Mouse (Mus musculus) heart, postnatal 10 days (tissue): Measurements from ENCODE around the gene Larp1b. TPM values are rescaled to one million over a fixed set of nuclear protein-coding genes. Genes with fewer than 3 reads are reported as not detected.

Experiments used
- DNase-seq, 2 experiments: peaks; one replicate each; pipeline ENCODE4 v3.0.0; 2021
- intact Hi-C: fragments of 180-260 bp; cut with DNase I; formaldehyde crosslinking; loops from one replicate; pipeline ENCODE4 v1.15.1; 2025
- total RNA-seq, 2 experiments: library from RNA; stranded (reverse); gene quantifications; 2 replicates each; pipeline ENCODE4 v1.2.3; 2021

Larp1b gene
- total RNA-seq, 2 experiments from 2014 or later, result 56.0 to 58.3 TPM

GRCm38 (mm10) chr3:41018022-41018608, 68.5 kb downstream of the Larp1b start:
- intact Hi-C loops, result no loop called here
- no peak for DNase-seq

- no peak for DNase-seq
- intact Hi-C loops, result no loop called here
These were observed 71.1 kb downstream of the Larp1b start for GRCm38 (mm10) chr3:41020687-41021086.

- peak; percentile 27 to 40 for DNase-seq
These were observed 72.4 kb downstream of the Larp1b start for GRCm38 (mm10) chr3:41021980-41022379.

GRCm38 (mm10) chr3:41030705-41031104, 81.1 kb downstream of the Larp1b start:
- DNase-seq, result no peak
- intact Hi-C loops, result no loop called here

More at GRCm38 (mm10) chr3:41021980-41022379, 72.4 kb downstream of the Larp1b start:
- intact Hi-C loops, result no loop called here

- DNase-seq, result no peak
- intact Hi-C loops, result no loop called here
These were observed 81.9 kb downstream of the Larp1b start for GRCm38 (mm10) chr3:41031286-41032210.

- no peak for DNase-seq
These were observed 88.8 kb downstream of the Larp1b start for GRCm38 (mm10) chr3:41038297-41038916.

GRCm38 (mm10) chr3:41041241-41041640, 91.6 kb downstream of the Larp1b start:
- intact Hi-C loops, result no loop called here
- no peak for DNase-seq

More at GRCm38 (mm10) chr3:41038297-41038916, 88.8 kb downstream of the Larp1b start:
- intact Hi-C loops, result no loop called here

- peak; percentile 24 to 59 for DNase-seq
- intact Hi-C loops, result no loop called here
These were observed 92.7 kb downstream of the Larp1b start for GRCm38 (mm10) chr3:41042195-41042938.

GRCm38 (mm10) chr3:41043756-41044354, 94.2 kb downstream of the Larp1b start:
- DNase-seq, result peak; percentile 6 to 13
- intact Hi-C loops, result no loop called here

- intact Hi-C loops, result no loop called here
- no peak for DNase-seq
These were observed 98.2 kb downstream of the Larp1b start for GRCm38 (mm10) chr3:41047838-41048237.

GRCm38 (mm10) chr3:41053334-41053733, 103.7 kb downstream of the Larp1b start:
- intact Hi-C loops, result no loop called here
- DNase-seq, result no peak

GRCm38 (mm10) chr3:41058395-41058794, 108.8 kb downstream of the Larp1b start:
- peak in 1 of 2 experiments; percentile 22 for DNase-seq
- intact Hi-C loops, result no loop called here

- intact Hi-C loops, result no loop called here
- DNase-seq, result no peak
These were observed 109.6 kb downstream of the Larp1b start for GRCm38 (mm10) chr3:41059249-41059648.

GRCm38 (mm10) chr3:41061831-41062565, 112.4 kb downstream of the Larp1b start:
- DNase-seq, result no peak
- intact Hi-C loops, result no loop called here

GRCm38 (mm10) chr3:41062758-41063157, 113.1 kb downstream of the Larp1b start:
- intact Hi-C loops, result no loop called here
- DNase-seq, result no peak

GRCm38 (mm10) chr3:41065320-41065719, 115.7 kb downstream of the Larp1b start:
- intact Hi-C loops, result no loop called here
- no peak for DNase-seq

- peak; percentile 29 to 34 for DNase-seq
- intact Hi-C loops, result loop anchor here (10.0 kb wide), 1 partner anchor 674 kb away; the partner anchor contains the start of genes D3Ertd751e and Sclt1
These were observed 120.9 kb downstream of the Larp1b start for GRCm38 (mm10) chr3:41070519-41070918.

GRCm38 (mm10) chr3:41075376-41075775, 125.7 kb downstream of the Larp1b start:
- intact Hi-C loops, result loop anchor here (10.0 kb wide), 1 partner anchor 669 kb away; the partner anchor contains the start of genes D3Ertd751e and Sclt1
- DNase-seq, result no peak

- no peak for DNase-seq
- intact Hi-C loops, result loop anchor here (10.0 kb wide), 1 partner anchor 666 kb away; the partner anchor contains the start of genes D3Ertd751e and Sclt1
These were observed 129.0 kb downstream of the Larp1b start for GRCm38 (mm10) chr3:41078673-41079072.
